ENCODE assay signal across 26 mouse cellular contexts in the genomic region with DNA sequence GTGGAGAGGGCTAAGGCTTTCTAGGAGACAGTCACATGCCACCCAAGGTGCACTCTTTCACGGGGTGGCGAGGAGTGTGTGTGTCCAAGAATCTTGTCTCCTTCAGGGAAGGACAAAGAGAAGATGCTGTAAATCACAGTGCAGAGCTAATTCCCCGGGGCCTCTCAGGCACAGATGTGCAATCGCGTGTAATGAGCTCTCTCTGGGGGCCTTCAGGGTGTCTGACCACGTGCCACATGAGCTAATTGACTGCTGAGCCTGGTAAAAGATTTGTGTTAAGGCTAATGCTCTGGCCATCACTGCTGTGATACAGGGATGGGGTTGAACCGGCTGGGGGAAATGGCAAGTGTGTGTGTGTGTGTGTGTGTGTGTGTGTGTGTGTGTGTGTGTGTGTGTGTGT. TPM values are rescaled to one million over a fixed set of nuclear protein-coding genes. Genes with fewer than 3 reads are reported as not detected.
DNase-seq lines count a peak whose midpoint lies in the region; ATAC-seq and TF ChIP-seq lines count a peak whose summit lies in the region.
"Had no signal": no experiment of that assay in that cellular context is flagged by ENCODE, and none has a peak within 500 bp of the region (broad histone marks: within the 10 kb centered on the region; RNA-seq: fewer than 3 reads in every experiment).

No protein-coding gene starts in this region.

- no peak for TF ChIP-seq POLR2A in brain, embryonic 14.5 days (IDR thresholded peaks at IDR 0.05; ENCODE audit: borderline replicate concordance, extremely low read depth, insufficient read depth, insufficient read length, poor library complexity, severe bottlenecking)

- H3K4me2 ChIP-seq in hindbrain, embryonic 12.5 days (replicated peaks) = no peak overlapping the region
- no peak overlapping the region for H3K4me2 ChIP-seq in midbrain, embryonic 14.5 days (ENCODE audit: low read length)
- H3K4me2 ChIP-seq in midbrain, embryonic 15.5 days = no peak overlapping the region
- no peak overlapping the region for H3K4me2 ChIP-seq in neural tube, embryonic 13.5 days
- no peak overlapping the region for H3K4me2 ChIP-seq in intestine, embryonic 15.5 days (replicated peaks)
- H3K4me2 ChIP-seq: forebrain, embryonic 13.5 days; limb, embryonic 12.5 days; liver, embryonic 11.5 days; midbrain, embryonic 12.5 days; stomach, embryonic 15.5 days had no signal

- no peaks in the 10 kb centered on the region for H3K9me3 ChIP-seq in hindbrain, embryonic 10.5 days
- H3K9me3 ChIP-seq in hindbrain, embryonic 12.5 days (replicated peaks) = no peaks in the 10 kb centered on the region
- H3K9me3 ChIP-seq in midbrain, embryonic 14.5 days (ENCODE audit: control insufficient read depth, low read length) = no peaks in the 10 kb centered on the region
- no peaks in the 10 kb centered on the region for H3K9me3 ChIP-seq in midbrain, embryonic 15.5 days
- H3K9me3 ChIP-seq in neural tube, embryonic 13.5 days = no peaks in the 10 kb centered on the region
- H3K9me3 ChIP-seq in intestine, embryonic 15.5 days = no peaks in the 10 kb centered on the region
- H3K9me3 ChIP-seq: forebrain, embryonic 13.5 days; limb, embryonic 12.5 days; midbrain, embryonic 12.5 days; stomach, embryonic 15.5 days had no signal

- no peak overlapping the region for H3K9ac ChIP-seq in hindbrain, embryonic 12.5 days
- H3K9ac ChIP-seq in midbrain, embryonic 14.5 days (replicated peaks; ENCODE audit: low read length) = no peak overlapping the region
- H3K9ac ChIP-seq in midbrain, embryonic 15.5 days = no peak overlapping the region
- no peak overlapping the region for H3K9ac ChIP-seq in neural tube, embryonic 13.5 days
- H3K9ac ChIP-seq in intestine, embryonic 15.5 days = no peak overlapping the region
- H3K9ac ChIP-seq: forebrain, embryonic 13.5 days; limb, embryonic 12.5 days; liver, postnatal 0 days; midbrain, embryonic 12.5 days; stomach, embryonic 15.5 days had no signal

- 45% methylated on average over 7 of the region's 7 CpGs for WGBS in hindbrain, embryonic 10.5 days
- 32% methylated on average over 7 of the region's 7 CpGs for WGBS in hindbrain, embryonic 12.5 days
- 23% methylated on average over 7 of the region's 7 CpGs for WGBS in midbrain, embryonic 14.5 days
- 12% methylated on average over 7 of the region's 7 CpGs for WGBS in midbrain, embryonic 15.5 days
- WGBS in neural tube, embryonic 13.5 days = 4% methylated on average over 7 of the region's 7 CpGs
- WGBS in intestine, embryonic 15.5 days = 30% methylated on average over 7 of the region's 7 CpGs

- H3K36me3 ChIP-seq in hindbrain, embryonic 10.5 days = no peaks in the 10 kb centered on the region
- H3K36me3 ChIP-seq in hindbrain, embryonic 12.5 days = no peaks in the 10 kb centered on the region
- H3K36me3 ChIP-seq in midbrain, embryonic 14.5 days (ENCODE audit: control insufficient read depth, insufficient read depth, low read length) = no peaks in the 10 kb centered on the region
- H3K36me3 ChIP-seq in midbrain, embryonic 15.5 days (replicated peaks) = no peaks in the 10 kb centered on the region
- no peaks in the 10 kb centered on the region for H3K36me3 ChIP-seq in neural tube, embryonic 13.5 days
- H3K36me3 ChIP-seq in intestine, embryonic 15.5 days = no peaks in the 10 kb centered on the region
- H3K36me3 ChIP-seq: limb, embryonic 12.5 days; midbrain, embryonic 12.5 days; stomach, embryonic 15.5 days had no signal

- no peak for ATAC-seq in hindbrain, embryonic 12.5 days (ENCODE audit: low FRiP score)
- ATAC-seq in midbrain, embryonic 14.5 days (ENCODE audit: low FRiP score, low TSS enrichment) = no peak
- ATAC-seq in midbrain, embryonic 15.5 days (replicated peaks) = no peak
- ATAC-seq in neural tube, embryonic 13.5 days (ENCODE audit: low read depth) = 0 out of 2 replicates have a peak, but pooled peaks have one; percentile 30
- ATAC-seq in intestine, embryonic 15.5 days = no peak
- ATAC-seq: forebrain, embryonic 13.5 days; inflammation-experienced regulatory T-cells, adult 6 months; liver, postnatal 0 days; lung, postnatal 0 days had no signal

- peaks cover 32% of the 10 kb centered on the region for H3K4me1 ChIP-seq in hindbrain, embryonic 10.5 days (replicated peaks)
- H3K4me1 ChIP-seq in hindbrain, embryonic 12.5 days = peaks cover 23% of the 10 kb centered on the region
- no peaks in the 10 kb centered on the region for H3K4me1 ChIP-seq in midbrain, embryonic 14.5 days (ENCODE audit: control insufficient read depth, insufficient read depth, low read length)
- 0 out of 2 replicates have a peak, but pooled peaks cover 8% of the 10 kb centered on the region for H3K4me1 ChIP-seq in midbrain, embryonic 15.5 days
- peaks cover 30% of the 10 kb centered on the region for H3K4me1 ChIP-seq in neural tube, embryonic 13.5 days (replicated peaks)
- peaks cover 6% of the 10 kb centered on the region; the same call in 1 of the 2 replicates for H3K4me1 ChIP-seq in intestine, embryonic 15.5 days (replicated peaks)

- DNase-seq in hindbrain, embryonic 10.5 days (ENCODE audit: low spot score) = peak; percentile 17
- peak; percentile 47 for DNase-seq in midbrain, embryonic 14.5 days
- peak; percentile 34 for DNase-seq in brain, embryonic 14.5 days (ENCODE audit: low read depth)
- DNase-seq in adipocyte (ENCODE audit: low spot score) = no peak
- DNase-seq: adrenal gland, postnatal 36 days; cerebellum, adult 11-12 months; cerebellum, postnatal 10 days; gastrocnemius, adult 2 months; heart, postnatal 4 days; kidney, adult 2 months; kidney, postnatal 14 days; liver, postnatal 0 days; right cerebral cortex, adult 18-20 months; thymus, postnatal 25 days had no signal

- no peak overlapping the region for H3K4me3 ChIP-seq in hindbrain, embryonic 10.5 days
- H3K4me3 ChIP-seq in hindbrain, embryonic 12.5 days = no peak overlapping the region
- no peak overlapping the region for H3K4me3 ChIP-seq in midbrain, embryonic 14.5 days (replicated peaks; ENCODE audit: low read depth, low read length)
- no peak overlapping the region for H3K4me3 ChIP-seq in midbrain, embryonic 15.5 days
- H3K4me3 ChIP-seq in neural tube, embryonic 13.5 days = no peak overlapping the region
- no peak overlapping the region for H3K4me3 ChIP-seq in intestine, embryonic 15.5 days (replicated peaks)
- H3K4me3 ChIP-seq: forebrain, embryonic 13.5 days; gastrocnemius, adult 2 months; limb, embryonic 12.5 days; midbrain, embryonic 12.5 days; stomach, embryonic 15.5 days had no signal

- H3K27me3 ChIP-seq in hindbrain, embryonic 10.5 days (ENCODE audit: insufficient read depth, poor library complexity, severe bottlenecking) = peaks cover 86% of the 10 kb centered on the region
- H3K27me3 ChIP-seq in hindbrain, embryonic 12.5 days = peaks cover 86% of the 10 kb centered on the region
- peaks cover 62% of the 10 kb centered on the region for H3K27me3 ChIP-seq in midbrain, embryonic 14.5 days (ENCODE audit: control insufficient read depth, insufficient read depth, low read length)
- peaks cover 69% of the 10 kb centered on the region for H3K27me3 ChIP-seq in midbrain, embryonic 15.5 days (replicated peaks)
- peaks cover 100% of the 10 kb centered on the region for H3K27me3 ChIP-seq in neural tube, embryonic 13.5 days
- peaks cover 59% of the 10 kb centered on the region for H3K27me3 ChIP-seq in intestine, embryonic 15.5 days (replicated peaks)

- no peak for TF ChIP-seq CTCF in brain, embryonic 14.5 days (IDR thresholded peaks at IDR 0.05; ENCODE audit: borderline replicate concordance, extremely low read depth, insufficient read depth, insufficient read length)

- H3K27ac ChIP-seq in hindbrain, embryonic 10.5 days = no peak overlapping the region
- no peak overlapping the region for H3K27ac ChIP-seq in hindbrain, embryonic 12.5 days
- no peak overlapping the region for H3K27ac ChIP-seq in midbrain, embryonic 14.5 days (replicated peaks; ENCODE audit: low read depth, low read length)
- H3K27ac ChIP-seq in midbrain, embryonic 15.5 days = no peak overlapping the region
- H3K27ac ChIP-seq in neural tube, embryonic 13.5 days (replicated peaks) = no peak overlapping the region
- H3K27ac ChIP-seq in intestine, embryonic 15.5 days = no peak overlapping the region
- H3K27ac ChIP-seq: forebrain, embryonic 13.5 days; gastrocnemius, adult 2 months; limb, embryonic 12.5 days; macrophage; midbrain, embryonic 12.5 days; stomach, embryonic 15.5 days had no signal

RNA-seq across cellular contexts. Expression of a gene that starts 5.3 kb away (rescaled TPM):
- 35.8 and 36.0 TPM in 2 replicates for polyA plus RNA-seq in hindbrain, embryonic 10.5 days (2016; fragmentation: Nextera tagmentation; extraction: Ambion mirVana)
- polyA plus RNA-seq in hindbrain, embryonic 12.5 days (2016; fragmentation: Nextera tagmentation; extraction: Ambion mirVana) = 17.9 and 19.1 TPM in 2 replicates
- 8.0 and 9.0 TPM in 2 replicates for polyA plus RNA-seq in midbrain, embryonic 14.5 days (2014; fragmentation: Nextera tagmentation; extraction: Ambion mirVana)
- 3.9 and 7.2 TPM in 2 replicates for polyA plus RNA-seq in midbrain, embryonic 15.5 days (2015; fragmentation: Nextera tagmentation; extraction: Ambion mirVana)
- polyA plus RNA-seq in brain, embryonic 14.5 days (2012; rRNA removed) = 5.4 and 6.8 TPM in 2 replicates
- polyA plus RNA-seq in neural tube, embryonic 13.5 days (2015; fragmentation: Nextera tagmentation; extraction: Ambion mirVana) = 5.3 and 7.8 TPM in 2 replicates
- 0.34 and 0.87 TPM in 2 replicates for polyA plus RNA-seq in intestine, embryonic 15.5 days (2015; fragmentation: Nextera tagmentation; extraction: Ambion mirVana)
- polyA plus RNA-seq: inflammation-experienced regulatory T-cells, adult 6 months; limb, embryonic 12.5 days; liver, postnatal 0 days; macrophage had no signal
